Mouse (Mus musculus) E14TG2a.4 (cell line): ENCODE results near the gene Slc35e4.
A peak's percentile ranks its signal among the peaks of the same experiment; 100 is the strongest.

Experiments
- H3K27me3 ChIP-seq: 2 replicates; pipeline ENCODE4 v1.6.1; 2014; ENCODE audit warnings: low read length, control low read depth; ENCODE audit not compliant: insufficient read depth
- H3K36me3 ChIP-seq: 2 replicates; pipeline ENCODE4 v1.6.1; 2014; ENCODE audit warnings: low read length, control low read depth; ENCODE audit not compliant: insufficient read depth
- H3K4me1 ChIP-seq: replicated peaks from 2 replicates; pipeline ENCODE4 v1.6.1; 2014; ENCODE audit warnings: low read depth, low read length, control low read depth
- H3K4me3 ChIP-seq: replicated peaks from 2 replicates; pipeline ENCODE4 v1.5.1; 2014; ENCODE audit warnings: mild to moderate bottlenecking, low read length
- H3K9me3 ChIP-seq: 2 replicates; pipeline ENCODE4 v1.6.1; 2014; ENCODE audit warnings: low read length, control low read depth
- CTCF ChIP-seq: conservative IDR thresholded peaks from 2 replicates; pipeline ENCODE4 v1.5.1; 2014; ENCODE audit warnings: low read length
- NANOG ChIP-seq: IDR thresholded peaks from 2 replicates; pipeline ENCODE4 v1.6.1; 2014; ENCODE audit warnings: borderline replicate concordance, low read length, mixed read lengths
- POU5F1 ChIP-seq: IDR thresholded peaks from 2 replicates; pipeline ENCODE4 v1.6.1; 2014; ENCODE audit warnings: low read length, borderline replicate concordance

The Slc35e4 gene

DNA sequence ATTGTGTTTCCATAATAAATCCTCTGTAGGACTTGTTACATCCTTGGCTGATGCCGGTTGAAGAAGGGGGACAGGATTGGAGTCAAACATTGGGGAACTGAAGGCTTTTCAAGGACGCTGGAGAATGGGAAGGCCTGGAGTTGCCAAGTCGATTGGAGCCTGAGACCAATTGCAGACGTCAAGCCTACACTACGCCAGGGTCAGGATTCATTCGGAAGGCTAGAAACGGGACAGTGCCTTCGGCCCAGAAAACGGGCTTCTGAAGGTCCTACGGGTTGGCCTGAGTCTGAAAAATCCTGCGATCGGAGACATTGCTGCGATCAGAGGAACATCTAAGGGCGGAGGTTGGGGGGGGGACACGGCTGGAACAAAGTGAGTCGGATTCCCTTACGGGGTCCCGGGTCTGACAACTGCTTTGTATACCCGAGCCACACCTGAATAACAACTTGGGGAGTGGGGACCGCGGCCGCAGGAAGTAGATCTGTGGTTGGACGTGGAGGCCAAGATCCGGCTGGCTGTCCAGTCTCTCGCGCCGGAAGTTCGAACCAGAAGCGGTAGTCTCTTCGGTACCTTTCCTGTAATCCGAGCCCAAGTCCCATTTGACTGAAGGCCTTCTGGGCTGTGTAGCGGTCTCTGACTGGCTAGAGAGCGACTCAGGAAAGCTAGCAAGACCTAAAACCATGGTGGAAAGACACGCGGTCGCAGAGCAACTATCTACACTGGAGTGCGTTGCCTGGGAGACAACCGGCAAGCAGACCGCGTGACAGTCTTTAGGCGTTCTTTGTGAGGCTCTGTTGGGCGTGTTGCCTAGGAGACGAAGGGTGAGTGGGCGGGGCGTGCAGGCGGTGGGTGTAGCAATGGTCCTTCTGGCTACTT, 19.8 kb downstream of the Slc35e4 start, which contains the start of the genes 4921536K21Rik and Dusp18:
4921536K21Rik (minus strand) TSS at position 693 of the 876 bp plus-strand sequence.
Dusp18 (plus strand) TSS at position 835 of the 876 bp plus-strand sequence.
- peaks cover 35% of the 10 kb centered on the region for H3K27me3 ChIP-seq
- peaks cover 7% of the 10 kb centered on the region; the same call in 1 of the 2 replicates for H3K36me3 ChIP-seq
- H3K4me3 ChIP-seq, result peak within 1 kb of the TSS; percentile 80
- TF ChIP-seq POU5F1, result no peak
- no peak for TF ChIP-seq CTCF
- no peak for TF ChIP-seq NANOG
- H3K9me3 ChIP-seq, result no peaks in the 10 kb centered on the region
- H3K4me1 ChIP-seq, result peaks cover 25% of the 10 kb centered on the region

DNA sequence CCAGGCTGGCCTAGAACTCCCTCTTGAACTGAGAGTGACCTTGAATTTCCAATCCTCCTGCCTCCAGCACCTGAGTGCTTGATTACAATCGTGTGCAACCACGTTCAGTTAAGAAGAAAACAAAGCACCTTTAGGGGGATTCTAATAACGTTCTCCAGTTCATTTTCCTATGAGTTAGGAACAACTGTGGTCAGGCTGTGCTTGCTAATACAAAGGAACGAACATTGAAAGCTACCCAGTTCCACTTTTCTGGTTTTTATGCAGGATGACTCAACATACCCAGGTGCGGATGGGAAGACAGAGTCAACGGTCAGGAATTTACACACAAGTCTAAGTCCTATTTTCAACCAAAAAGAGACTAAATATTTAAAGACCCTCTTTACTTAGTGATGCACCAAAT, 20.5 kb downstream of the Slc35e4 start:
- H3K36me3 ChIP-seq, result peaks cover 7% of the 10 kb centered on the region; the same call in 1 of the 2 replicates
- H3K9me3 ChIP-seq, result no peaks in the 10 kb centered on the region
- H3K4me1 ChIP-seq, result peaks cover 25% of the 10 kb centered on the region
- H3K27me3 ChIP-seq, result peaks cover 37% of the 10 kb centered on the region
- no peak for TF ChIP-seq POU5F1
- H3K4me3 ChIP-seq, result no peak overlapping the region

DNA sequence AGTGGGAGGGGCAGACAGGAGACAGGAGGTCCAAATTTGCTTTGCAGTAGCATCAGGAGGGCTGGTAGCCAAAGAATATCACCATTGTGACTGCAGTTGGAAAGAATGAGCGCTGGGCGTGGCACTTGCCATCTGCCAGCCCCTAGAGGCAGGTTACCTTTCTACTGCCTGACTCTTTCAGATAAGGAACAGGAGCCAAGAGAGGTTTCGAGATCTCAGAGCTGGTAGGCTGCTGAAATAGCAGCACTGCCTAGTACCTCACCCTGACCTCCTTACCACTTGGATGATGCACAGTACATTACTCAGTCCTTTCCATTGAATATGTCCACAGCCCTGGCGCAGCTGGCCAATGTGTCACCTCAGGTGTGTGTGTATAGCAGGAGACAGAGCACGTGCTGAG, 27.1 kb downstream of the Slc35e4 start:
- H3K4me3 ChIP-seq, result no peak overlapping the region
- TF ChIP-seq NANOG (no peak), CTCF (no peak), POU5F1 (no peak)
- H3K9me3 ChIP-seq, result no peaks in the 10 kb centered on the region
- H3K27me3 ChIP-seq, result peaks cover 21% of the 10 kb centered on the region
- H3K4me1 ChIP-seq, result peaks cover 20% of the 10 kb centered on the region
- no peaks in the 10 kb centered on the region for H3K36me3 ChIP-seq

DNA sequence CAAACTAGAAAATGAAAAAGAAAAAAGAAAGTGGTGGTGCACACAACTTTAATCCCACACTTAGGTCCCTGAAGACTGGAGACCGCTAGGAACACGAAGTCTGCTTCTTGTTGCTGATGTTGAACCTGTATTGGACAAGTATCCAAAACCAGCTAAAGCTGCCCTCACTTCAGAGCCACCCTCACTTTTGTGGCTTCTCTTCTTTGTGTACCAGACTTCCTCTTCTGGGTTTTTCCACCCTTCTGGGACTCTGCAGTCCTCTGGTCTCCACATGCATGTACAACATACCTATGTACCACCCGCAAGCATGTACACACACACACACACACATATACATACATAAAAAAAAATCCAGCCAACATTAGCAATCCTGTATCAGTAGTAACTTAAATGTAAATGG, 30.8 kb downstream of the Slc35e4 start:
- peaks cover 18% of the 10 kb centered on the region for H3K27me3 ChIP-seq
- peaks cover 29% of the 10 kb centered on the region for H3K4me1 ChIP-seq
- H3K4me3 ChIP-seq, result no peak overlapping the region
- TF ChIP-seq POU5F1 (no peak), NANOG (no peak), CTCF (no peak)
- no peaks in the 10 kb centered on the region for H3K36me3 ChIP-seq
- H3K9me3 ChIP-seq, result no peaks in the 10 kb centered on the region

DNA sequence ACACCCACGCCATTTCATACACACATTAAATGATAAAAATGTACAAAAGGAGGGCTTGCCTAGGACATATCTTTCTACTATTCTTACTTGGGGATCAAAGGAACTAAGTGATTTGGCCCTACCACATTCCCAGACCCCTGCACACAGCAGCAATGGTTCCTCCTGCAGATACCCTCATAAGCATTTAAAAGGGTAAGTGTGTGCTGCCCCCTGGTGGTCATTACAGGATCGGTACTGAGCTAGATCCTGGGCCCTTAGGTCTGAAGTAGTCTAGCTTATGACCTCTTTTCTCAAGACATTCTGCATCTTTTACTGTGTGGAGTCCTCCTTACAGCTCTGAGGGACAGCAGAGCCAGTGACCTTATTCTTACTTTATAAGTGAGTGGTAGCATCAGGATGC, 34.6 kb downstream of the Slc35e4 start:
- peaks cover 12% of the 10 kb centered on the region for H3K4me1 ChIP-seq
- no peak for TF ChIP-seq POU5F1
- no peak for TF ChIP-seq NANOG
- peak; percentile 76 for TF ChIP-seq CTCF
- peaks cover 26% of the 10 kb centered on the region for H3K27me3 ChIP-seq
- H3K4me3 ChIP-seq, result no peak overlapping the region
- no peaks in the 10 kb centered on the region for H3K9me3 ChIP-seq
- no peaks in the 10 kb centered on the region for H3K36me3 ChIP-seq

DNA sequence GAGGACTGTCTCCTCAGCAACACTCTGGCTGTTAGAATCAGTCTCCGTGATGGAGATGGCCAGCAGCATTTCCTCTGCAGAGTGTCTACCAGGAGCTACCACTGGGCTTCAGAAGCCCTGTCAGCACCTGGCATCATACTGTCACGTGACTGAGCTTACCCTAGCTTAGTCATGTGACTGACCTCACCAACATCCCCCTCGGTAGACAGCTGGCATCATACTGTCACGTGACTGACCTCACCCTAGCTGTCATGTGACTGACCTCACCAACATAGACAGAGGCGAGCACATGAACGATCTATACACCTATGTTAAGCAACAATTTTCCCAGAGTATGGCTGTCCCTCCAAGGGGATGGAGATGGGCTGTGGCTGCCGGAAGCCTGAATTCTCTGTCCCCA, 35.8 kb downstream of the Slc35e4 start:
- no peak overlapping the region for H3K4me3 ChIP-seq
- no peak for TF ChIP-seq POU5F1
- no peak for TF ChIP-seq NANOG
- TF ChIP-seq CTCF, result no peak
- H3K27me3 ChIP-seq, result peaks cover 26% of the 10 kb centered on the region
- H3K36me3 ChIP-seq, result no peaks in the 10 kb centered on the region
- peaks cover 11% of the 10 kb centered on the region for H3K4me1 ChIP-seq
- no peaks in the 10 kb centered on the region for H3K9me3 ChIP-seq

DNA sequence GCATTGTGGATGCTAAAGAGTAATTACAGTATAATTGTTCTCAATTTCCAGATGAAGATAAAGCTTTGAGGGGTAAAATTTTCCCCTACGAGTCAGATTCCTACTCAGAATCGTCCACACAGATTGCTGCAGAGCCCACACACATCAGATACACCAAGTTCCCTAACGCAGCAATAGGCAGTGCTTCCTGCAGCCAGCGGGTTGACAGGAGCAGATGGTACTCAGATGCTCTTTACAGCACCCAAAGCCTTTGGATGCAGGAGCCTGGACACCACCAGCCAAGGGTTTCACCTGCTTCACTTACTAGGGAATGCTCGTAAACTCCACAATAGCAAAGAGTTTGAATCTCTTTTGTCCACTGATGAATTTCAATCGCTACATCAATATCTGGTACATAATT, 38.0 kb downstream of the Slc35e4 start:
- peaks cover 11% of the 10 kb centered on the region for H3K4me1 ChIP-seq
- no peaks in the 10 kb centered on the region for H3K9me3 ChIP-seq
- peaks cover 13% of the 10 kb centered on the region for H3K27me3 ChIP-seq
- TF ChIP-seq NANOG, result no peak
- no peak for TF ChIP-seq POU5F1
- no peak for TF ChIP-seq CTCF
- H3K4me3 ChIP-seq, result no peak overlapping the region
- H3K36me3 ChIP-seq, result no peaks in the 10 kb centered on the region

DNA sequence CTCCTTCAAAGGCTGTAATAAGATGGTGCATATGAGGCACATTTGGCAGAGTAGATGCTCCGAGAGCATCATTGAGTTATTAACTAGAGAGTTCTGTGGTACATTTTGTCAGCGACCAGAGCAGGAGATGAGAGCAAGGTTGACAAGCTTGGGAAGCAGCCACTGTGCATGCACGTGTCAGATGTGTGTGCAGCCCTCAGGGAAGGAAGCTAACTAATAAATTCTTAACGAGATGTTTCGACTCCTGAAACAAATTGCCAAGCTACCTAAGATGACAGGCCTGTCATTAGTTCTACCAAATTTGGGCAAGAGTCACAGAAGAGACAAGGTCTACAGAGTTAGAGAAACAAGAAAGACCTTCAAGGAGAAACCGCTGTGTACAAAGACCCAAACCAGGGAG, 50.1 kb downstream of the Slc35e4 start:
- Histone ChIP-seq H3K36me3 (no peaks in the 10 kb centered on the region), H3K27me3 (peaks cover 54% of the 10 kb centered on the region)
- TF ChIP-seq NANOG, result no peak
- TF ChIP-seq CTCF, result no peak
- no peak for TF ChIP-seq POU5F1

DNA sequence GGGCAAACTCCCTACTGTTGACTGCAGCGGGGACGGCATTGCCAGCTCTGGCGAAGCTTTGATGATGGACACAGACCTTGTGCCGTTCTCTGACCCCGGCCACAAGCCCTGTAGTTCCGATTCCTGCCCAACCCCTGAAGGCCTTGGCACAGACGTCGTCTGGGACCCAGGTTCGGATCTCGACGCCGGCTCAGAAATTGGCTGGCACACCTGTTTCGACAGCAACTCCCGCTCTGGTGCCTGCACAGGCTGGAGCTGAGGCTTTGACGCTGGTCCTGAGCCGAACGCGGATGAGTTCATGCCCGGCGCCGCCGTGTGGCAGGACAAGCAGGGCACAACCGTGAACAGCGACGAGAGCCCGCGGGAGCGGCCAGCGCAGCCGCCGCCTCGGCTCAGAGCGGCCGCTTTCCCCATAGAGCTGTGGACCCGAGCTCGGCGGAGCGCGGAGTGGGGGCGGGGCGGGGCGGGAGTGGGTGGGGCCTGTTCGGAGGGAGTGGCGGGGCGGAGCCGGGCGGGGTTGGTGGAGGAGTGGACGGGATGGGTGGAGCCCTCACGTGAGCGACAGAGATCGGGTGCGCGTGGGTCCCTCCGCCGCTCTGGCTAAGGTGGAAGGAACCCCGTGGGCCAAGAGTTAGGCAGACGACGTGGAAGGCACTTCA, 50.9 kb downstream of the Slc35e4 start, which contains the start of gene Osbp2:
Osbp2 (minus strand) TSS at position 450 of the 659 bp plus-strand sequence.
- H3K36me3 ChIP-seq, result no peaks in the 10 kb centered on the region
- no peak for TF ChIP-seq POU5F1
- TF ChIP-seq NANOG, result no peak
- TF ChIP-seq CTCF, result no peak
- H3K9me3 ChIP-seq, result no peaks in the 10 kb centered on the region
- H3K4me1 ChIP-seq, result peaks cover 19% of the 10 kb centered on the region
- peaks cover 59% of the 10 kb centered on the region for H3K27me3 ChIP-seq
- H3K4me3 ChIP-seq, result peak within 1 kb of the TSS; percentile 80

More for the DNA sequence above, 50.1 kb downstream of the Slc35e4 start:
- peak overlapping the region; percentile 80 for H3K4me3 ChIP-seq
- peaks cover 19% of the 10 kb centered on the region for H3K4me1 ChIP-seq
- no peaks in the 10 kb centered on the region for H3K9me3 ChIP-seq
